Mouse (Mus musculus) hematopoietic multipotent progenitor cell, adult 10-12 weeks (in vitro differentiated cells): ENCODE results near the gene Olfr554. TPM values are rescaled to one million over a fixed set of nuclear protein-coding genes. Genes with fewer than 3 reads are reported as not detected.

ENCODE experiments used
- polyA plus RNA-seq: library from polyadenylated mRNA; stranded (reverse); fragments of >175 nt; gene quantifications from 2 replicates; pipeline ENCODE4 v1.2.3, GENCODE M21; 2012; ENCODE audit warnings: low replicate concordance

Gene Olfr554
- not detected in 2 replicates for polyA plus RNA-seq

DNA sequence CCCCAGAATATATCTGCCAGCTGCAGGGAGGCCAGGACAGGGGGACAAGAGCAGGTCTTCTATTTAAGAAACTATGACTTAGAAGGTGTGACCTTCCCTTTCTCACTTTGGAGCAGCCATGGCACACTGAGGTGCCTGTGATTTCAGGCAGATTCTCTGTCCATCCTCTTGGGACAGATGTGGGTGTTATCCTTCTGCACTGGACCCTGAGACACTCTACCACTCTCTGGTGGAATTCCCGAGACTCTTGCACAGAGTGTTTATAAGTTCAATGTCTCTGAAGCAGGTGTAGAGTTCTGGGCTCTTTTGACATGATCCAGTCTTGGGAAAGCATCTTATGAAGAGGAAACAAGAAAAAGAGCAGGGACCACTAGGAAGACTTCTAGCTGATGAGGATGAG, at the start of gene Olfr554:
TSS of gene Olfr554 (plus strand) at position 301 of the 400 bp plus-strand sequence.

GRCm38 (mm10) chr7:102591786-102592185, 46.4 kb upstream of the Olfr554 start, which contains the start of gene Olfr551:
Olfr551 (minus strand) TSS chr7:102591886.

DNA sequence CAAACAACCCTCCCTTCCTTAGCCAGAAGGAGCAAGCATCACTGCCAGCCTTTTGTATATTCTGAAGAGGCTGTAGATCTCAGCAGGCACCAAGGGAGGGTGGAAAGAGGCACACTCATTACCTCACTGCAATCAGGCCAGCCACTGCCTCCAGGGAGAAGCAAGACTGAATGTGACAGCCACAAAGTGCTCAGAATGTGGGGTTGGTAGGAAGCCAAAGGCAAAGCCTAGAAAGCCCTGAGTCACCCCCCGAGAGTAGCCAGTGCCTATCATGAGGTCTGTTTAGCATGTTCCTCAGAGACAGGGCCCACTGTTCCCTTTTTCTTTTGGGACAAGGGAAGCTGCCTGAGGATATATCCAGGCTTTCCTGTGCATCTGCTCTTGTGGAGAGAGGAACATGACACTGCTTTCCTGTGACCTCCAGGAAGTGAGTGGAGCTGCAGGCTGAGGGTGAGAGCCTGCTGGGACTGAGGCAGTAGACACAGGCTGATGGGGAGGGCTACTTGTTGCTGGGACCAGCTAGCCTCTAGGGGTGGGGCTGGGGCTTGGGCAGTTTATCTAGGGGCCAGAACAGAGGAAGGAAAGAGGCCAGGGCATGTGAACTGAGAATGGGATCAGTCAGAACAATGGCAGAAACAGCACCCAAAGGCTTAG, 40.7 kb upstream of the Olfr554 start, which contains the start of gene Olfr552:
TSS of gene Olfr552 (plus strand) at position 393 of the 654 bp plus-strand sequence.

GRCm38 (mm10) chr7:102618118-102618517, 20.1 kb upstream of the Olfr554 start, which contains the start of gene Olfr553:
Olfr553 (minus strand) TSS chr7:102618218.

GRCm38 (mm10) chr7:102658523-102658922, 20.3 kb downstream of the Olfr554 start, which contains the start of gene Olfr555:
Olfr555 (plus strand) TSS chr7:102658823.

GRCm38 (mm10) chr7:102664599-102664998, 26.4 kb downstream of the Olfr554 start, which contains the start of gene Olfr556:
Olfr556 (plus strand) TSS chr7:102664899.

GRCm38 (mm10) chr7:102686944-102687501, 48.8 kb downstream of the Olfr554 start, which contains the start of gene Trim68:
Trim68 (minus strand) TSS chr7:102687327.

Other genes with a start within 250 kb of the Olfr554 start
- gene Rrm1, start 196.7 kb upstream of the Olfr554 start, polyA plus RNA-seq = 5.3 and 39.2 TPM in 2 replicates
- gene Olfr543, start 156.8 kb upstream of the Olfr554 start, polyA plus RNA-seq = not detected in 2 replicates
- gene Olfr544, start 150.1 kb upstream of the Olfr554 start, polyA plus RNA-seq = not detected in 2 replicates
- gene Olfr545, start 138.9 kb upstream of the Olfr554 start, polyA plus RNA-seq = not detected in 2 replicates
- not detected in 2 replicates for gene Olfr547, start 103.7 kb upstream of the Olfr554 start, polyA plus RNA-seq
- not detected in 2 replicates for gene Olfr548-ps1, start 97.5 kb upstream of the Olfr554 start, polyA plus RNA-seq
- gene Olfr549, start 88.6 kb upstream of the Olfr554 start, polyA plus RNA-seq = not detected in 2 replicates
- gene Trim21, start 72.9 kb upstream of the Olfr554 start, polyA plus RNA-seq = 11.8 and 24.5 TPM in 2 replicates
- not detected in 2 replicates for gene Olfr550, start 67.0 kb upstream of the Olfr554 start, polyA plus RNA-seq
- not detected in 2 replicates for gene Olfr551, start 46.5 kb upstream of the Olfr554 start, polyA plus RNA-seq
- gene Olfr552, start 40.7 kb upstream of the Olfr554 start, polyA plus RNA-seq = not detected in 2 replicates
- not detected in 2 replicates for gene Olfr553, start 20.2 kb upstream of the Olfr554 start, polyA plus RNA-seq
- gene Olfr555, start 20.4 kb downstream of the Olfr554 start, polyA plus RNA-seq = not detected in 2 replicates
- gene Olfr556, start 26.5 kb downstream of the Olfr554 start, polyA plus RNA-seq = not detected in 2 replicates
- gene Trim68, start 48.9 kb downstream of the Olfr554 start, polyA plus RNA-seq = 5.2 and 5.8 TPM in 2 replicates
- not detected in 2 replicates for gene Olfr557, start 57.5 kb downstream of the Olfr554 start, polyA plus RNA-seq
- not detected in 2 replicates for gene Olfr558, start 63.8 kb downstream of the Olfr554 start, polyA plus RNA-seq
- gene Olfr33, start 80.6 kb downstream of the Olfr554 start, polyA plus RNA-seq = not detected in 2 replicates
- not detected in 2 replicates for gene Olfr559, start 89.1 kb downstream of the Olfr554 start, polyA plus RNA-seq
- gene Olfr560, start 120.9 kb downstream of the Olfr554 start, polyA plus RNA-seq = not detected in 2 replicates
- not detected in 2 replicates for gene Olfr78, start 121.0 kb downstream of the Olfr554 start, polyA plus RNA-seq
- not detected in 2 replicates for gene Olfr561, start 132.8 kb downstream of the Olfr554 start, polyA plus RNA-seq
- gene Olfr564, start 165.0 kb downstream of the Olfr554 start, polyA plus RNA-seq = not detected in 2 replicates
- gene Olfr566, start 220.3 kb downstream of the Olfr554 start, polyA plus RNA-seq = not detected in 2 replicates
- not detected in 2 replicates for gene Olfr568, start 238.7 kb downstream of the Olfr554 start, polyA plus RNA-seq